Mouse (Mus musculus): Measurements from ENCODE around the gene Atxn7.

DNA sequence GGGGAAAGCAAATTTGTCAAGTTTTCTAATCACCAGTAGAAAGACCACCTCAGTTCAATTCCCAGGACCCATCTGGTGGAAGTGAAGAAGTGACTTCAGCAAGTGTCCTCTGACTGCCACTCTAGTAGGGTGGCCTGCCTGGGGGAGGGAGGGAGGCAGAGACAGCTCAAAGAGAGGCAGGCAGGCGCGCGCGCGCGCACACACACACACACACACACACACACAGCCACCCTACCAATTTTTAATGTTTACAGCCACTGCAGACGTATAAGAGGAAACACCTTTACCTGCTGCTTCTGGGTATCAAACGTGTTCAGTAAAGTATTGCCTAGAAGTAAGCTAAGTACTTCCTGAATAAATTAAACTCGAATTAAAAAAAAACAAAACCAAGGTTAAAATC, 1.2 kb upstream of the Atxn7 start:
- no peak for TF ChIP-seq CTCF (IDR thresholded peaks at IDR 0.05; ENCODE audit: extremely low read depth, insufficient read depth, insufficient read length, insufficient replicate concordance)
- TF ChIP-seq POLR2A (IDR thresholded peaks at IDR 0.05; ENCODE audit: low read depth, low read length), result no peak
